ENCODE assay signal across 11 mouse cellular contexts in genomic region chr7:80072297-80072696, GRCm38 (mm10). TPM values are rescaled to one million over a fixed set of nuclear protein-coding genes. Genes with fewer than 3 reads are reported as not detected.
DNase-seq lines count a peak whose midpoint lies in the region; ATAC-seq lines count a peak whose summit lies in the region.
"Had no signal": no experiment of that assay in that cellular context is flagged by ENCODE, and none has a peak within 500 bp of the region (broad histone marks: within the 10 kb centered on the region; RNA-seq: fewer than 3 reads in every experiment).

No protein-coding gene starts in this region.

- no peak for ATAC-seq in hindbrain, embryonic 14.5 days (ENCODE audit: low FRiP score)
- no peak for ATAC-seq in midbrain, embryonic 14.5 days (ENCODE audit: low FRiP score, low TSS enrichment)
- ATAC-seq in liver, embryonic 11.5 days (replicated peaks; ENCODE audit: low FRiP score), result no peak

- H3K4me3 ChIP-seq in hindbrain, embryonic 14.5 days (replicated peaks; ENCODE audit: low read length), result no peak overlapping the region
- no peak overlapping the region for H3K4me3 ChIP-seq in midbrain, embryonic 14.5 days (replicated peaks; ENCODE audit: low read depth, low read length)
- H3K4me3 ChIP-seq in liver, embryonic 11.5 days (ENCODE audit: low read depth, low read length), result no peak overlapping the region
- H3K4me3 ChIP-seq: heart, embryonic 12.5 days; limb, embryonic 10.5 days had no signal

- H3K36me3 ChIP-seq in hindbrain, embryonic 14.5 days (replicated peaks; ENCODE audit: control insufficient read depth, insufficient read depth), result no peaks in the 10 kb centered on the region
- H3K36me3 ChIP-seq in midbrain, embryonic 14.5 days (ENCODE audit: control insufficient read depth, insufficient read depth, low read length), result no peaks in the 10 kb centered on the region
- H3K36me3 ChIP-seq in liver, embryonic 11.5 days (ENCODE audit: control insufficient read depth, insufficient read depth, low read length), result no peaks in the 10 kb centered on the region; the same call in 1 of the 2 replicates
- H3K36me3 ChIP-seq: heart, embryonic 12.5 days; limb, embryonic 10.5 days had no signal

- no peaks in the 10 kb centered on the region for H3K27me3 ChIP-seq in hindbrain, embryonic 14.5 days (ENCODE audit: control insufficient read depth, insufficient read depth, low read length)
- no peaks in the 10 kb centered on the region for H3K27me3 ChIP-seq in midbrain, embryonic 14.5 days (ENCODE audit: control insufficient read depth, insufficient read depth, low read length)
- H3K27me3 ChIP-seq in liver, embryonic 11.5 days (replicated peaks; ENCODE audit: control insufficient read depth, insufficient read depth, low read length), result no peaks in the 10 kb centered on the region
- H3K27me3 ChIP-seq: heart, embryonic 12.5 days had no signal

- peak; percentile 91 for DNase-seq in brain, adult 2 months (ENCODE audit: low read depth, low spot score)
- DNase-seq in brain, embryonic 18.5 days (ENCODE audit: low read depth, low spot score), result peak; percentile 54
- DNase-seq in hindbrain, embryonic 14.5 days (ENCODE audit: low spot score), result no peak
- DNase-seq in midbrain, embryonic 14.5 days, result peak; percentile 76
- no peak for DNase-seq in liver, embryonic 11.5 days (ENCODE audit: low spot score)
- DNase-seq in spleen, postnatal 4 days (ENCODE audit: low spot score in 2 of 2), result no peak
- DNase-seq in adipocyte (ENCODE audit: low spot score), result no peak
- DNase-seq: kidney, adult 18-20 months; lung, embryonic 14.5 days had no signal

- H3K4me1 ChIP-seq in hindbrain, embryonic 14.5 days (replicated peaks; ENCODE audit: control insufficient read depth, insufficient read depth, low read length), result peaks cover 69% of the 10 kb centered on the region
- H3K4me1 ChIP-seq in midbrain, embryonic 14.5 days (ENCODE audit: control insufficient read depth, insufficient read depth, low read length), result peaks cover 64% of the 10 kb centered on the region
- H3K4me1 ChIP-seq in liver, embryonic 11.5 days (replicated peaks; ENCODE audit: control insufficient read depth, insufficient read depth, low read length), result peaks cover 62% of the 10 kb centered on the region

- H3K27ac ChIP-seq in hindbrain, embryonic 14.5 days, result peak overlapping the region; percentile 41; the same call in 1 of the 2 replicates
- H3K27ac ChIP-seq in midbrain, embryonic 14.5 days (replicated peaks; ENCODE audit: low read depth, low read length), result peak overlapping the region; percentile 37
- no peak overlapping the region for H3K27ac ChIP-seq in liver, embryonic 11.5 days (ENCODE audit: low read depth, low read length)

- H3K9me3 ChIP-seq in hindbrain, embryonic 14.5 days (ENCODE audit: control insufficient read depth, low read length), result no peaks in the 10 kb centered on the region
- no peaks in the 10 kb centered on the region for H3K9me3 ChIP-seq in midbrain, embryonic 14.5 days (ENCODE audit: control insufficient read depth, low read length)
- no peaks in the 10 kb centered on the region for H3K9me3 ChIP-seq in liver, embryonic 11.5 days (ENCODE audit: control insufficient read depth, low read length)
- H3K9me3 ChIP-seq: heart, embryonic 12.5 days; limb, embryonic 10.5 days had no signal

- WGBS in hindbrain, embryonic 14.5 days, result 23% methylated on average over 6 of the region's 6 CpGs
- WGBS in midbrain, embryonic 14.5 days, result 8% methylated on average over 6 of the region's 6 CpGs
- 80% methylated on average over 6 of the region's 6 CpGs for WGBS in liver, embryonic 11.5 days

- 0 out of 2 replicates have a peak overlapping the region, but pooled peaks have one; percentile 5 for H3K4me2 ChIP-seq in hindbrain, embryonic 14.5 days (replicated peaks)
- peak overlapping the region; percentile 18; the same call in 1 of the 2 replicates for H3K4me2 ChIP-seq in midbrain, embryonic 14.5 days (ENCODE audit: low read length)
- H3K4me2 ChIP-seq in liver, embryonic 11.5 days, result no peak overlapping the region
- H3K4me2 ChIP-seq: heart, embryonic 12.5 days; lung, embryonic 14.5 days had no signal

- H3K9ac ChIP-seq in hindbrain, embryonic 14.5 days, result peak overlapping the region; percentile 24; the same call in 1 of the 2 replicates
- H3K9ac ChIP-seq in midbrain, embryonic 14.5 days (replicated peaks; ENCODE audit: low read length), result no peak overlapping the region
- no peak overlapping the region for H3K9ac ChIP-seq in liver, embryonic 11.5 days (ENCODE audit: low read depth, low read length)
- H3K9ac ChIP-seq: heart, embryonic 12.5 days; lung, embryonic 14.5 days had no signal

RNA-seq across cellular contexts. Expression of gene Idh2, which starts 42.9 kb away (rescaled TPM):
- polyA plus RNA-seq in hindbrain, embryonic 14.5 days (2014; fragmentation: Nextera tagmentation; extraction: Ambion mirVana), result 198 and 205 TPM in 2 replicates
- polyA plus RNA-seq in midbrain, embryonic 14.5 days (2014; fragmentation: Nextera tagmentation; extraction: Ambion mirVana), result 203 and 232 TPM in 2 replicates
- 259 and 268 TPM in 2 replicates for polyA plus RNA-seq in liver, embryonic 11.5 days (2014; fragmentation: Nextera tagmentation; extraction: Ambion mirVana)

RNA-seq across cellular contexts. Expression of gene Zfp710, which starts 47.7 kb away (rescaled TPM):
- 14.7 and 17.5 TPM in 2 replicates for polyA plus RNA-seq in hindbrain, embryonic 14.5 days (2014; fragmentation: Nextera tagmentation; extraction: Ambion mirVana)
- polyA plus RNA-seq in midbrain, embryonic 14.5 days (2014; fragmentation: Nextera tagmentation; extraction: Ambion mirVana), result 17.0 and 17.7 TPM in 2 replicates
- 10.8 and 11.8 TPM in 2 replicates for polyA plus RNA-seq in liver, embryonic 11.5 days (2014; fragmentation: Nextera tagmentation; extraction: Ambion mirVana)

Comparison
In these comparisons a context has a peak if more than half of its experiments do, and no peak if none do; other contexts are left out.
1. DNase-seq: peak in brain, adult 2 months (single experiment), brain, embryonic 18.5 days (single experiment) and midbrain, embryonic 14.5 days (single experiment); none in hindbrain, embryonic 14.5 days (single experiment), liver, embryonic 11.5 days (single experiment), spleen, postnatal 4 days (0 of 2) and adipocyte (single experiment).